12 mouse cellular contexts compared by ENCODE assay signal in the genomic region with DNA sequence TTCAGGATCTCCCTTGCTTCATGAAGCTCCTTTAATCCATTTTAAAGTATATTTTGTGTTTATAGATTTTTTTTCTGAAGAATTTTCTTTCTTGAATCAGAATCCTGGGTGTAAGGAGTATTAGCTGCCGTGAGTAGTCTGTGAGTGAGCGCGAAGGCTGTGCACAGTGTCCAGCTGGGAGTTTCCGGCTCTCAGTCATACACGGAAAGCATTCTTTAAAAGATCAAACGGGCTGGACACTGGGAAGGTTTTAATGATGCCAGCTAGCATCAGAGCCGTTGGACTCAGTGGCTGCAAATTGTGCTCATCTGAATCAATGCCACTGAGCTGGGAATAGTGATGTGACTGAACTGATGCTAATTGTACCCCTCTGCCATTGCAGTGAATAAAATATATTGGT.
DNase-seq lines count a peak whose midpoint lies in the region; ATAC-seq lines count a peak whose summit lies in the region.
"Had no signal": no experiment of that assay in that cellular context is flagged by ENCODE, and none has a peak within 500 bp of the region (broad histone marks: within the 10 kb centered on the region; RNA-seq: fewer than 3 reads in every experiment).

No protein-coding gene starts in this region.

- H3K4me3 ChIP-seq in forebrain, embryonic 16.5 days (replicated peaks; ENCODE audit: low read length) = no peak overlapping the region
- H3K4me3 ChIP-seq in midbrain, embryonic 14.5 days (replicated peaks; ENCODE audit: low read depth, low read length) = no peak overlapping the region
- no peak overlapping the region for H3K4me3 ChIP-seq in intestine, embryonic 15.5 days (replicated peaks)
- H3K4me3 ChIP-seq: liver, embryonic 13.5 days had no signal

- H3K27ac ChIP-seq in forebrain, embryonic 16.5 days (ENCODE audit: low read length) = no peak overlapping the region
- peak overlapping the region; percentile 70 for H3K27ac ChIP-seq in midbrain, embryonic 14.5 days (replicated peaks; ENCODE audit: low read depth, low read length)
- no peak overlapping the region for H3K27ac ChIP-seq in intestine, embryonic 15.5 days
- H3K27ac ChIP-seq: liver, embryonic 13.5 days had no signal

- DNase-seq in cerebellum, adult 18-20 months = peak; percentile 4 to 7
- no peak for DNase-seq in cerebellum, postnatal 4 days (ENCODE audit: low spot score in 2 of 2)
- peak; percentile 28 to 53 for DNase-seq in left cerebral cortex, postnatal 10 days (ENCODE audit: extremely low spot score in 1 of 2, low spot score in 2 of 2)
- DNase-seq in left cerebral cortex, adult 8-10 months (ENCODE audit: low spot score in 2 of 2) = no peak
- DNase-seq in midbrain, embryonic 14.5 days = peak; percentile 58
- DNase-seq in lung, postnatal 4 days = no peak
- DNase-seq: cerebellum, adult 11-12 months; heart, postnatal 10 days; kidney, adult 8-10 months; liver, embryonic 13.5 days had no signal

- peaks cover 5% of the 10 kb centered on the region for H3K4me1 ChIP-seq in forebrain, embryonic 16.5 days (replicated peaks; ENCODE audit: control insufficient read depth, insufficient read depth, low read length)
- H3K4me1 ChIP-seq in midbrain, embryonic 14.5 days (ENCODE audit: control insufficient read depth, insufficient read depth, low read length) = peaks cover 27% of the 10 kb centered on the region
- no peaks in the 10 kb centered on the region for H3K4me1 ChIP-seq in intestine, embryonic 15.5 days (replicated peaks)
- H3K4me1 ChIP-seq: liver, embryonic 13.5 days had no signal

- WGBS in forebrain, embryonic 16.5 days = 8% methylated on average over 7 of the region's 7 CpGs
- WGBS in midbrain, embryonic 14.5 days = 11% methylated on average over 7 of the region's 7 CpGs
- 81% methylated on average over 7 of the region's 7 CpGs for WGBS in intestine, embryonic 15.5 days

- no peaks in the 10 kb centered on the region for H3K36me3 ChIP-seq in forebrain, embryonic 16.5 days (ENCODE audit: control insufficient read depth, insufficient read depth)
- H3K36me3 ChIP-seq in midbrain, embryonic 14.5 days (ENCODE audit: control insufficient read depth, insufficient read depth, low read length) = no peaks in the 10 kb centered on the region
- H3K36me3 ChIP-seq in intestine, embryonic 15.5 days = no peaks in the 10 kb centered on the region
- H3K36me3 ChIP-seq: liver, embryonic 13.5 days had no signal

- H3K9ac ChIP-seq in forebrain, embryonic 16.5 days (replicated peaks; ENCODE audit: low read depth, low read length) = 0 out of 2 replicates have a peak overlapping the region, but pooled peaks have one; percentile 8
- no peak overlapping the region for H3K9ac ChIP-seq in midbrain, embryonic 14.5 days (replicated peaks; ENCODE audit: low read length)
- no peak overlapping the region for H3K9ac ChIP-seq in intestine, embryonic 15.5 days
- H3K9ac ChIP-seq: liver, embryonic 13.5 days had no signal

- H3K27me3 ChIP-seq in forebrain, embryonic 16.5 days (replicated peaks; ENCODE audit: control insufficient read depth, insufficient read depth, low read length) = no peaks in the 10 kb centered on the region
- H3K27me3 ChIP-seq in midbrain, embryonic 14.5 days (ENCODE audit: control insufficient read depth, insufficient read depth, low read length) = no peaks in the 10 kb centered on the region
- no peaks in the 10 kb centered on the region for H3K27me3 ChIP-seq in intestine, embryonic 15.5 days (replicated peaks)
- H3K27me3 ChIP-seq: liver, embryonic 13.5 days had no signal

- intact Hi-C loops in left cerebral cortex, postnatal 10 days (cut with DNase I) = no loop called here

- ATAC-seq in forebrain, embryonic 16.5 days = peak; percentile 63
- ATAC-seq in midbrain, embryonic 14.5 days (ENCODE audit: low FRiP score, low TSS enrichment) = no peak
- ATAC-seq in intestine, embryonic 15.5 days = no peak

- H3K4me2 ChIP-seq in forebrain, embryonic 16.5 days (ENCODE audit: low read length) = no peak overlapping the region
- peak overlapping the region; percentile 21; the same call in 1 of the 2 replicates for H3K4me2 ChIP-seq in midbrain, embryonic 14.5 days (ENCODE audit: low read length)
- no peak overlapping the region for H3K4me2 ChIP-seq in intestine, embryonic 15.5 days (replicated peaks)
- H3K4me2 ChIP-seq: liver, embryonic 13.5 days had no signal

- H3K9me3 ChIP-seq in forebrain, embryonic 16.5 days (ENCODE audit: control insufficient read depth, low read length) = no peaks in the 10 kb centered on the region
- H3K9me3 ChIP-seq in midbrain, embryonic 14.5 days (ENCODE audit: control insufficient read depth, low read length) = no peaks in the 10 kb centered on the region
- H3K9me3 ChIP-seq in intestine, embryonic 15.5 days = no peaks in the 10 kb centered on the region
- H3K9me3 ChIP-seq: liver, embryonic 13.5 days had no signal

Comparison
In these comparisons a context has a peak if more than half of its experiments do, and no peak if none do; other contexts are left out.
1. DNase-seq: peak in cerebellum, adult 18-20 months (2 of 2), left cerebral cortex, postnatal 10 days (2 of 2) and midbrain, embryonic 14.5 days (single experiment); none in cerebellum, postnatal 4 days (0 of 2), left cerebral cortex, adult 8-10 months (0 of 2) and lung, postnatal 4 days (0 of 2).